Mouse (Mus musculus): ENCODE measurements around the gene Zfp568. TPM values are rescaled to one million over a fixed set of nuclear protein-coding genes. Genes with fewer than 3 reads are reported as not detected.

The Zfp568 gene
- polyA plus RNA-seq (2016; fragmentation: Nextera tagmentation; extraction: Ambion mirVana): 13.4 and 14.2 TPM in 2 replicates

- H3K4me2 ChIP-seq: peak within 1 kb of the TSS; percentile 76
- peaks cover 33% of the 10 kb centered on the region for H3K4me1 ChIP-seq
- H3K36me3 ChIP-seq: peaks cover 29% of the 10 kb centered on the region
- peak within 1 kb of the TSS; percentile 93 for H3K27ac ChIP-seq
- ATAC-seq: peak; percentile 88
- H3K4me3 ChIP-seq: peak within 1 kb of the TSS; percentile 92
- WGBS (ENCODE audit: insufficient replicate concordance): 0% methylated on average over 62 of the region's 62 CpGs
- H3K9ac ChIP-seq: peak within 1 kb of the TSS; percentile 93
- H3K9me3 ChIP-seq (replicated peaks): no peaks in the 10 kb centered on the region
- H3K27me3 ChIP-seq (replicated peaks): no peaks in the 10 kb centered on the region
Measured at GRCm38 (mm10) chr7:29983690-29984380, at the start of gene Zfp568. Zfp568 (plus strand) TSS chr7:29983955.

GRCm38 (mm10) chr7:29938856-29939255 lies 44.9 kb upstream of the Zfp568 start:
- H3K27me3 ChIP-seq (replicated peaks): no peaks in the 10 kb centered on the region
- no peak overlapping the region for H3K4me3 ChIP-seq
- no peak for ATAC-seq
- H3K36me3 ChIP-seq: peaks cover 68% of the 10 kb centered on the region
- H3K4me2 ChIP-seq: no peak overlapping the region
- no peaks in the 10 kb centered on the region for H3K4me1 ChIP-seq
- 77% methylated on average over 6 of the region's 6 CpGs for WGBS (ENCODE audit: insufficient replicate concordance)
- no peak overlapping the region for H3K9ac ChIP-seq
- no peak overlapping the region for H3K27ac ChIP-seq
- H3K9me3 ChIP-seq (replicated peaks): no peaks in the 10 kb centered on the region

GRCm38 (mm10) chr7:29941027-29941426 lies 42.7 kb upstream of the Zfp568 start:
- H3K36me3 ChIP-seq: peaks cover 46% of the 10 kb centered on the region
- no peak overlapping the region for H3K4me3 ChIP-seq
- H3K9me3 ChIP-seq (replicated peaks): no peaks in the 10 kb centered on the region
- H3K9ac ChIP-seq: no peak overlapping the region
- H3K27ac ChIP-seq: no peak overlapping the region
- no peaks in the 10 kb centered on the region for H3K27me3 ChIP-seq (replicated peaks)
- no peaks in the 10 kb centered on the region for H3K4me1 ChIP-seq
- no peak for ATAC-seq
- 80% methylated on average over 11 of the region's 11 CpGs for WGBS (ENCODE audit: insufficient replicate concordance)
- H3K4me2 ChIP-seq: no peak overlapping the region

DNA sequence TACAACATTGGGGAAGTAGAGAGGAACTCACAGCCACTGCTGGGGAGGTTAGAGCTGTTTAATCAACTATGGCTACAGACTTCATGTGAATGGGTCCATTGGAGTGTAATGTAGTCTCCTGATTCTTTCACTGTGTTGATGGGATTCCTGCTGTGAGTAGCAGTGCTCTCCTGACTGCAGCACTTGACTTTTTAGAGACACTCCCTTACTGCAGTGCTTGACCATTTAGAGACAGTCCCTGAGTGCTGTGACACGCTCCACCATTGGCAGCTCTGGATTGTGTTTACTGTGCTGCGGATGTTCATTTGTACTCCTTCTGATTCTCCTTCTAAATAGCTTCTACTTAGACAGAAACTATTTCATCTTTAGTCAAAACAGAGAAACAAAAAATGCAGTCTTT lies 41.0 kb upstream of the Zfp568 start:
- Histone ChIP-seq H3K36me3 (peaks cover 31% of the 10 kb centered on the region), H3K9me3 (replicated peaks) (no peaks in the 10 kb centered on the region)

GRCm38 (mm10) chr7:29943720-29944119 lies 40.0 kb upstream of the Zfp568 start:
- no peak for ATAC-seq
- H3K4me3 ChIP-seq: no peak overlapping the region
- no peak overlapping the region for H3K4me2 ChIP-seq
- no peaks in the 10 kb centered on the region for H3K4me1 ChIP-seq
- H3K9me3 ChIP-seq (replicated peaks): no peaks in the 10 kb centered on the region
- peaks cover 35% of the 10 kb centered on the region for H3K36me3 ChIP-seq
- no peak overlapping the region for H3K9ac ChIP-seq
- H3K27ac ChIP-seq: no peak overlapping the region
- H3K27me3 ChIP-seq (replicated peaks): no peaks in the 10 kb centered on the region
- WGBS (ENCODE audit: insufficient replicate concordance): 47% methylated on average over 2 of the region's 2 CpGs

More for the DNA sequence above, 41.0 kb upstream of the Zfp568 start:
- Histone ChIP-seq H3K27me3 (replicated peaks) (no peaks in the 10 kb centered on the region), H3K9ac (no peak overlapping the region), H3K4me3 (no peak overlapping the region), H3K27ac (no peak overlapping the region), H3K4me2 (no peak overlapping the region), H3K4me1 (no peaks in the 10 kb centered on the region)
- WGBS (ENCODE audit: insufficient replicate concordance): 71% methylated on average over 2 of the region's 2 CpGs
- ATAC-seq: no peak

DNA sequence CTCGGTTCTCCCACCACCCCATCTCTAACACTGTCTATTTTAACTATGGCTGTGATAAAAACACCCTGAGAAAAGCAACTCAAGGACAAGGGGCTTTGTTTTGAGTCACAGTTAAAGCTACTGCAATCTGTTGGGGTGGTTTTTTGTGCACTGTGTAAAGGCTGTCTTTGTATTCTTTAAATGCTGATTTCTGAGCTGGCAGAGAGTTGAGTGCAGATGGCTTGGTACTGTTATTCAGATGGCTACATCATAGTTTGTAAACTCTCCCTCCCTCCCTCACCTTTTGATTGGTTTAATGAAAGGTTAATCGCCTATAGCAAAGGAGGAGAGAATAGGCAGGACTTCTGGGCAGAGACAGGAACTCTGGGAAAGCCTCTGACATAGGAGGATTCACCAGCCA lies 39.6 kb upstream of the Zfp568 start:
- 74% methylated on average over 2 of the region's 2 CpGs for WGBS (ENCODE audit: insufficient replicate concordance)
- Histone ChIP-seq H3K36me3 (peaks cover 35% of the 10 kb centered on the region), H3K27me3 (replicated peaks) (no peaks in the 10 kb centered on the region), H3K27ac (no peak overlapping the region), H3K4me1 (no peaks in the 10 kb centered on the region), H3K4me3 (no peak overlapping the region), H3K9ac (no peak overlapping the region), H3K4me2 (no peak overlapping the region), H3K9me3 (replicated peaks) (no peaks in the 10 kb centered on the region)
- no peak for ATAC-seq

DNA sequence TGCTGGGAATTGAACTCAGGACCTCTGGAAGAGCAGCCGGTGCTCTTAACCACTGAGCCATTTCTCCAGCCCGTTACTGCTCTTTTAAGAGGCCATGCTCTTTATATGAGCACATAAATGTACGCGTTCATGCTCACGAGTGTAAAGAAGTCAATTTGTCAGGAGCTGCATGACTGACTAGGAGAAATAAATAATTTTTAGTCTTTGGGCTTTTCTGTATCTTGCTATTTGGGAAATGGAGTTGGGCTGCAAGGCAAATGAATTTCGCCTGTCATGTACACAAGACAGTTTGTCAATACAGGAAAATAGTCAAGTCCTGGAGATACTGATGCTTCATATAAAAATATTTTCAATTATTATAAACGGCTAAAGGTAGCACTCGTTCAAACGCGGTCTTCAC lies 30.7 kb upstream of the Zfp568 start:
- peak overlapping the region; percentile 75 for H3K4me2 ChIP-seq

DNA sequence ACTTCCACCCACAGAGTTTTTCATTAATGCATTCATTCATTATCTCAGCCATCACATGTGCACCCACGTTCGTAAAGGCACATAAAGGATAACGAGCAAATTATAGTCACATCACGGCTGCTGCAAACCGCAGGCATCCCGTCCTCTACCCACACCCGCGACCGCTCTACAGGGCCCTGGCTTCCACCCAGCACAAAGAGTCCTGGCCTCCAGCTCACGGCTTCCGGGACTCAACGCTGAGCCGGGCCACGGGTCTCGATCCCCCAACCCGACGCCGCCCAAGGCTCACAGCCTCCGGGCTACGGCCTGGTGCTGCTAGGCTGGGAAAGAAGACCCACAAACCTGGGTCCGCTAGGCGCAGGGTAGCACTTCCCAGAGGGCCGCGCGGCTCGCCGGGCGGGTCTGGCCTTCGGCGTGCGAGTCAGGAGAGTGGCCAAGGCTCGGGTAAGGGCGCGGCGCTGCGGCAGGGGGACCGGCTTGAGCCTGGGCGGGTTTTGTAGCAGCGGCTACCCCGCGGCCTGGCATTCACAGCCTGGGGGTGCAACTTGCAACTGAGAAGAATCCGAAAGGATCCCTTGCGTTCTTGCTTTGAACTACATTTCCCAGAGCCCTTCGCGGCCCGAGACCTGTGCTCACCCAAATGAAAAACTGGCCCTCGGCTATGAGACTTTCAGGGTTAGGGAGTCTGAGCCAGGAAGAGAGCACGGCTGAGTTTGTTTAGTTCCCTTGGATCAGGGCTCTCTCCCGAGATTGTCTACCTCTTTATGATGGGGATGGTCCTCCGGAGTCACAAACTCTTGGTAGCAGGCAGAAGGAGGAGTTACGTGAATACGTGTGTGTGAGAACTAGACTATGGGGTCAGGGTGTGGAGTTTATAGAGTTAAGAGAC lies 30.0 kb upstream of the Zfp568 start, which contains the start of gene Zfp74:
Gene Zfp74 (minus strand): TSS at position 577 of the 889 bp plus-strand sequence.
- H3K4me2 ChIP-seq: peak within 1 kb of the TSS; percentile 75
- H3K9ac ChIP-seq: peak within 1 kb of the TSS; percentile 81
- no peaks in the 10 kb centered on the region for H3K27me3 ChIP-seq (replicated peaks)
- peak within 1 kb of the TSS; percentile 87 for H3K27ac ChIP-seq
- peak within 1 kb of the TSS; percentile 69 for H3K4me3 ChIP-seq
- H3K4me1 ChIP-seq: peaks cover 16% of the 10 kb centered on the region
- 3% methylated on average over 52 of the region's 52 CpGs for WGBS (ENCODE audit: insufficient replicate concordance)
- H3K9me3 ChIP-seq (replicated peaks): no peaks in the 10 kb centered on the region
- peak; percentile 94 for ATAC-seq
- peaks cover 16% of the 10 kb centered on the region for H3K36me3 ChIP-seq

More for the DNA sequence above, 30.7 kb upstream of the Zfp568 start:
- Histone ChIP-seq H3K27me3 (replicated peaks) (no peaks in the 10 kb centered on the region), H3K36me3 (peaks cover 19% of the 10 kb centered on the region), H3K4me3 (peak overlapping the region; percentile 69), H3K4me1 (peaks cover 16% of the 10 kb centered on the region), H3K9ac (peak overlapping the region; percentile 81), H3K9me3 (replicated peaks) (no peaks in the 10 kb centered on the region), H3K27ac (peak overlapping the region; percentile 87)
- ATAC-seq: no peak
- WGBS (ENCODE audit: insufficient replicate concordance): 43% methylated on average over 10 of the region's 10 CpGs

DNA sequence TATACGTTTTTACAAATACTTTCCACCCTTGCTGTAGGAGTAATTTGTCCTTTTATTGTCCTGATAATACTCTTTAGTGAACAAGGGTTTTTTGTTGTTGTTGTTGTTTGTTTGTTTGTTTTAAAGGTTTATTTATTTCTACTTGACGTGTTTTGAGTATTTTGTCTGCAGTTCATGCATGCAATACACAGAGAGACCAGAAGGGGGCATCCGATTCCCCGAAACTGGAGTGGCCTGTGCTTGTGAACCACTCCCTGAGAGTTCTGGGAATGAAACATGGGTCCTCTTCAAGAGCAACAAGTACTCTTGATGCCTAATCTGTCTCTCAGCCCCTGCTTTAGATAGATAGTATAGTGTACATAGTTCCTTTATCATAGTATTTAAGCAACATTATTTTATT lies 29.0 kb upstream of the Zfp568 start:
- Histone ChIP-seq H3K9me3 (replicated peaks) (no peaks in the 10 kb centered on the region), H3K4me2 (peak overlapping the region; percentile 75), H3K4me1 (peaks cover 16% of the 10 kb centered on the region), H3K27me3 (replicated peaks) (no peaks in the 10 kb centered on the region), H3K36me3 (peaks cover 12% of the 10 kb centered on the region), H3K9ac (peak overlapping the region; percentile 81; the same call in 1 of the 2 replicates), H3K4me3 (peak overlapping the region; percentile 69), H3K27ac (no peak overlapping the region)
- WGBS (ENCODE audit: insufficient replicate concordance): 17% methylated on average over 4 of the region's 4 CpGs
- ATAC-seq: no peak

DNA sequence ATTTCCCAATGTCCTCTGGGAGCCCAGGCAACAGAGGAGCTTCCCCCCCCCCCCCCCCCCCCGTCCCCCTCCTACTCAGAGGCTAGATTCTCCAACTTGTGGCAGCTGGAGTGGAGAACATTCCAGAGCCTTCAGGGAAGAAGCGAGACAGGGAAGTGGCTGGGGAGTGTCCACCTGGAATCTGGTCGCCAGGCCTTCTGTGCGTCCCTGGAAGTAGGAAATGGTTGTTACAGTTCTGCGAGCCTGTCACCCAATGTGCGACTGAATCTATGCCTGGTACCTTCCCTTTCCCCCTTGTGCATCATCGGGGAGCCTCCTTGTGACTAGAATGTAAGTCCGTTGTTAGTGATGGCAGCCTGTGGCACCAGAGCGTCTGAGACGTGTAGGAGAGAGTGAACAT lies 27.5 kb upstream of the Zfp568 start:
- H3K4me2 ChIP-seq: no peak overlapping the region
- 0 out of 2 replicates have a peak overlapping the region, but pooled peaks have one; percentile 27 for H3K9ac ChIP-seq
- H3K27me3 ChIP-seq (replicated peaks): no peaks in the 10 kb centered on the region
- H3K4me1 ChIP-seq: peaks cover 16% of the 10 kb centered on the region
- no peak for ATAC-seq
- no peak overlapping the region for H3K4me3 ChIP-seq
- WGBS (ENCODE audit: insufficient replicate concordance): 70% methylated on average over 9 of the region's 10 CpGs
- H3K9me3 ChIP-seq (replicated peaks): no peaks in the 10 kb centered on the region
- no peak overlapping the region for H3K27ac ChIP-seq
- no peaks in the 10 kb centered on the region for H3K36me3 ChIP-seq

GRCm38 (mm10) chr7:29958125-29958724 lies 25.5 kb upstream of the Zfp568 start:
- no peak for ATAC-seq
- WGBS (ENCODE audit: insufficient replicate concordance): 54% methylated on average over 11 of the region's 11 CpGs
- peaks cover 9% of the 10 kb centered on the region for H3K4me1 ChIP-seq
- H3K9ac ChIP-seq: no peak overlapping the region
- no peak overlapping the region for H3K4me2 ChIP-seq
- H3K27ac ChIP-seq: no peak overlapping the region
- H3K36me3 ChIP-seq: no peaks in the 10 kb centered on the region
- no peak overlapping the region for H3K4me3 ChIP-seq
- no peaks in the 10 kb centered on the region for H3K27me3 ChIP-seq (replicated peaks)
- H3K9me3 ChIP-seq (replicated peaks): 0 out of 2 replicates have a peak, but pooled peaks cover 4% of the 10 kb centered on the region

All from liver, embryonic 12.5 days (tissue).